Mouse (Mus musculus) heart, adult 2 months (tissue): ENCODE results near the gene Zgpat. TPM values are rescaled to one million over a fixed set of nuclear protein-coding genes. Genes with fewer than 3 reads are reported as not detected.
A peak's percentile ranks its signal among the peaks of the same experiment; 100 is the strongest.

ENCODE experiments used
- DNase-seq, 2 experiments: peaks; one replicate each; pipeline ENCODE4 v3.0.0; 2021
- H3K27ac ChIP-seq: fragments of 200-600 bp; 2 replicates; pipeline ENCODE4 v1.8.1; 2022
- H3K27me3 ChIP-seq: fragments of 200-500 bp; 2 replicates; pipeline ENCODE4 v1.6.1; 2012; ENCODE audit warnings: mild to moderate bottlenecking, low read length, inconsistent platforms, mixed read lengths; ENCODE audit not compliant: control insufficient read depth, insufficient read depth
- H3K36me3 ChIP-seq: fragments of 200-500 bp; 2 replicates; pipeline ENCODE4 v1.6.1; 2012; ENCODE audit warnings: low read length, inconsistent platforms; ENCODE audit not compliant: control insufficient read depth, insufficient read depth
- H3K4me1 ChIP-seq: fragments of 200-500 bp; 2 replicates; pipeline ENCODE4 v1.6.1; 2011; ENCODE audit warnings: low read length; ENCODE audit not compliant: control insufficient read depth, insufficient read depth
- H3K4me3 ChIP-seq: fragments of 200-600 bp; 2 replicates; pipeline ENCODE4 v1.8.1; 2022
- H3K79me2 ChIP-seq: fragments of 200-500 bp; replicated peaks from 2 replicates; pipeline ENCODE4 v1.6.1; 2012; ENCODE audit warnings: mild to moderate bottlenecking, inconsistent platforms, low read length, moderate library complexity, mixed read lengths; ENCODE audit not compliant: control insufficient read depth, insufficient read depth
- H3K9ac ChIP-seq: fragments of 200-500 bp; 2 replicates; pipeline ENCODE4 v1.6.1; 2012; ENCODE audit warnings: low read depth, mild to moderate bottlenecking, control low read depth, inconsistent platforms, low read length, mixed read lengths
- CTCF ChIP-seq: fragments of 200-600 bp; IDR thresholded peaks from 2 replicates; pipeline ENCODE4 v1.8.1; 2022; ENCODE audit warnings: antibody characterized with exemption, mild to moderate bottlenecking, moderate library complexity
- EP300 ChIP-seq: fragments of 200-500 bp; IDR thresholded peaks from 2 replicates; pipeline ENCODE4 v1.6.1; 2011; ENCODE audit warnings: low read depth, low read length, control low read depth; ENCODE audit not compliant: insufficient read depth
- POLR2A ChIP-seq: fragments of 200-500 bp; IDR thresholded peaks from 2 replicates; pipeline ENCODE4 v1.6.1; 2011; ENCODE audit warnings: mild to moderate bottlenecking, low read depth, low read length, control low read depth; ENCODE audit not compliant: insufficient read depth
- WGBS: fragments of 180-500 bp; shearing (Covaris S2); methylation state at CpG from one replicate; pipeline ENCODE4 v1.1.7; 2018; 5-methylcytosine and 5-hydroxymethylcytosine counted together
- intact Hi-C: fragments of 180-260 bp; cut with DNase I; formaldehyde crosslinking; loops from one replicate; pipeline ENCODE4 v1.15.1; 2025
- polyA plus RNA-seq: library from polyadenylated mRNA; depleted of rRNA; stranded (reverse); fragments of >200 nt; gene quantifications from 2 replicates; pipeline ENCODE4 v1.2.3, GENCODE M21; 2012
- total RNA-seq, 2 experiments: library from RNA; stranded (reverse); gene quantifications; 2 replicates each; pipeline ENCODE4 v1.2.3; 2021

The Zgpat gene
- total and polyA plus RNA-seq, 3 experiments, result 18.7 to 21.0 (median 18.9) TPM

GRCm38 (mm10) chr2:181394086-181394485, 29.4 kb downstream of the Zgpat start:
- H3K79me2 ChIP-seq, result no peaks in the 10 kb centered on the region
- H3K27ac ChIP-seq, result no peak overlapping the region
- no peak for TF ChIP-seq POLR2A
- TF ChIP-seq CTCF, result no peak
- TF ChIP-seq EP300, result no peak
- H3K4me3 ChIP-seq, result no peak overlapping the region
- H3K27me3 ChIP-seq, result no peaks in the 10 kb centered on the region
- no peak for DNase-seq
- no peaks in the 10 kb centered on the region; the same call in 1 of the 2 replicates for H3K4me1 ChIP-seq
- H3K9ac ChIP-seq, result no peak overlapping the region
- 89% methylated on average over 3 of the region's 3 CpGs for whole genome bisulfite sequencing
- H3K36me3 ChIP-seq, result no peaks in the 10 kb centered on the region
- intact Hi-C loops, result no loop called here

GRCm38 (mm10) chr2:181397207-181397761, 32.6 kb downstream of the Zgpat start:
- Histone ChIP-seq H3K27me3 (no peaks in the 10 kb centered on the region), H3K9ac (no peak overlapping the region), H3K36me3 (no peaks in the 10 kb centered on the region), H3K4me1 (no peaks in the 10 kb centered on the region; the same call in 1 of the 2 replicates), H3K27ac (no peak overlapping the region), H3K79me2 (no peaks in the 10 kb centered on the region), H3K4me3 (no peak overlapping the region)
- WGBS, result 39% methylated on average over 5 of the region's 5 CpGs
- intact Hi-C loops, result no loop called here
- DNase-seq, result no peak
- TF ChIP-seq CTCF (no peak), EP300 (no peak), POLR2A (no peak)

GRCm38 (mm10) chr2:181401497-181401896, 36.8 kb downstream of the Zgpat start:
- Histone ChIP-seq H3K27me3 (no peaks in the 10 kb centered on the region), H3K4me1 (no peaks in the 10 kb centered on the region; the same call in 1 of the 2 replicates), H3K27ac (no peak overlapping the region), H3K36me3 (no peaks in the 10 kb centered on the region), H3K4me3 (no peak overlapping the region), H3K79me2 (no peaks in the 10 kb centered on the region; the same call in none of the 2 replicates), H3K9ac (no peak overlapping the region)
- no peak for TF ChIP-seq POLR2A
- TF ChIP-seq CTCF, result no peak
- TF ChIP-seq EP300, result no peak
- intact Hi-C loops, result no loop called here
- no peak for DNase-seq
- WGBS, result 15% methylated on average over 1 of the region's 1 CpGs

- Histone ChIP-seq H3K27ac (no peak overlapping the region), H3K79me2 (peaks cover 2% of the 10 kb centered on the region), H3K4me1 (no peaks in the 10 kb centered on the region), H3K36me3 (no peaks in the 10 kb centered on the region), H3K27me3 (no peaks in the 10 kb centered on the region), H3K4me3 (no peak overlapping the region), H3K9ac (no peak overlapping the region)
- TF ChIP-seq POLR2A (no peak), EP300 (no peak), CTCF (no peak)
- 86% methylated on average over 3 of the region's 3 CpGs for WGBS
- intact Hi-C loops, result no loop called here
- DNase-seq, result no peak
These were observed 39.0 kb downstream of the Zgpat start for GRCm38 (mm10) chr2:181403722-181404121.

- H3K9ac ChIP-seq, result no peak overlapping the region
- WGBS, result 75% methylated on average over 7 of the region's 7 CpGs
- peaks cover 9% of the 10 kb centered on the region for H3K36me3 ChIP-seq
- H3K4me3 ChIP-seq, result no peak overlapping the region
- intact Hi-C loops, result loop anchor here (2.0 kb wide), 1 partner anchor 17 kb away; no protein-coding TSS in a partner anchor
- peaks cover 6% of the 10 kb centered on the region for H3K4me1 ChIP-seq
- no peak for TF ChIP-seq CTCF
- no peak for TF ChIP-seq EP300
- no peak for TF ChIP-seq POLR2A
- no peak overlapping the region for H3K27ac ChIP-seq
- no peak for DNase-seq
- H3K27me3 ChIP-seq, result no peaks in the 10 kb centered on the region
- peaks cover 3% of the 10 kb centered on the region; the same call in 1 of the 2 replicates for H3K79me2 ChIP-seq
These were observed 44.9 kb downstream of the Zgpat start for GRCm38 (mm10) chr2:181409643-181410042.

- H3K79me2 ChIP-seq, result peaks cover 3% of the 10 kb centered on the region; the same call in 1 of the 2 replicates
- peak overlapping the region; percentile 5; the same call in 1 of the 2 replicates for H3K27ac ChIP-seq
- no peaks in the 10 kb centered on the region for H3K27me3 ChIP-seq
- no peak overlapping the region for H3K9ac ChIP-seq
- 36% methylated on average over 4 of the region's 4 CpGs for WGBS
- peaks cover 9% of the 10 kb centered on the region for H3K36me3 ChIP-seq
- TF ChIP-seq CTCF (peak; percentile 97), EP300 (peak; percentile 95), POLR2A (no peak)
- intact Hi-C loops, result loop anchor here (1.0 to 2.0 kb wide), 2 partner anchors 18 to 86 kb away; partner anchors contain the start of gene Tpd52l2
- no peak overlapping the region for H3K4me3 ChIP-seq
- peak; percentile 71 to 74 for DNase-seq
- peaks cover 10% of the 10 kb centered on the region for H3K4me1 ChIP-seq
These were observed 46.2 kb downstream of the Zgpat start for GRCm38 (mm10) chr2:181410760-181411473.
